13 mouse cellular contexts compared by ENCODE assay signal in genomic region chr4:57095569-57095968, GRCm38 (mm10). TPM values are rescaled to one million over a fixed set of nuclear protein-coding genes. Genes with fewer than 3 reads are reported as not detected.
DNase-seq lines count a peak whose midpoint lies in the region; ATAC-seq and TF ChIP-seq lines count a peak whose summit lies in the region.
"Had no signal": no experiment of that assay in that cellular context is flagged by ENCODE, and none has a peak within 500 bp of the region (broad histone marks: within the 10 kb centered on the region; RNA-seq: fewer than 3 reads in every experiment).

No protein-coding gene starts in this region.

- H3K36me3 ChIP-seq in forebrain, postnatal 0 days (ENCODE audit: insufficient read depth): no peaks in the 10 kb centered on the region
- H3K36me3 ChIP-seq in forebrain, embryonic 13.5 days (ENCODE audit: poor library complexity, severe bottlenecking): no peaks in the 10 kb centered on the region

- peak; percentile 53 for DNase-seq in forebrain, postnatal 0 days
- DNase-seq in right cerebral cortex, postnatal 10 days (ENCODE audit: low spot score in 2 of 2): peak; percentile 48 to 62
- DNase-seq in right cerebral cortex, postnatal 25 days: no peak
- peak; percentile 15 to 24 for DNase-seq in layer of hippocampus, postnatal 36 days
- DNase-seq: embryo, embryonic 11 days; gastrocnemius, postnatal 14 days; lung, postnatal 10 days; right cerebral cortex, postnatal 4 days had no signal

- peaks cover 7% of the 10 kb centered on the region for H3K4me1 ChIP-seq in forebrain, postnatal 0 days (ENCODE audit: insufficient read depth)
- H3K4me1 ChIP-seq in forebrain, embryonic 13.5 days: peaks cover 14% of the 10 kb centered on the region

- peak; percentile 79 for ATAC-seq in forebrain, postnatal 0 days
- ATAC-seq in forebrain, embryonic 13.5 days: no peak
- ATAC-seq in megakaryocyte, adult 5-6 weeks (ENCODE audit: poor library complexity, severe bottlenecking): no peak
- ATAC-seq in megakaryocyte progenitor cell, adult 5-6 weeks (replicated peaks; ENCODE audit: poor library complexity): no peak
- ATAC-seq: activated CD4-positive, CD25-positive, alpha-beta regulatory T cell, adult 4 months had no signal

- no peak overlapping the region for H3K9ac ChIP-seq in forebrain, postnatal 0 days
- H3K9ac ChIP-seq in forebrain, embryonic 13.5 days: no peak overlapping the region

- H3K4me3 ChIP-seq in forebrain, postnatal 0 days (ENCODE audit: low read depth, low read length): no peak overlapping the region
- H3K4me3 ChIP-seq in forebrain, embryonic 13.5 days: no peak overlapping the region

- no peak overlapping the region for H3K27ac ChIP-seq in forebrain, postnatal 0 days (ENCODE audit: low read depth, low read length)
- no peak overlapping the region for H3K27ac ChIP-seq in forebrain, embryonic 13.5 days

- no peaks in the 10 kb centered on the region for H3K27me3 ChIP-seq in forebrain, postnatal 0 days (ENCODE audit: insufficient read depth, low read length)
- no peaks in the 10 kb centered on the region for H3K27me3 ChIP-seq in forebrain, embryonic 13.5 days

- no peak overlapping the region for H3K4me2 ChIP-seq in forebrain, postnatal 0 days (ENCODE audit: low read depth)
- no peak overlapping the region for H3K4me2 ChIP-seq in forebrain, embryonic 13.5 days
- H3K4me2 ChIP-seq: liver, embryonic 11.5 days had no signal

- no peak for TF ChIP-seq CTCF in forebrain, postnatal 0 days (IDR thresholded peaks at IDR 0.05; ENCODE audit: low read depth)

- no peaks in the 10 kb centered on the region for H3K9me3 ChIP-seq in forebrain, postnatal 0 days (ENCODE audit: low read length)
- no peaks in the 10 kb centered on the region for H3K9me3 ChIP-seq in forebrain, embryonic 13.5 days (replicated peaks)

RNA-seq across cellular contexts. Expression of gene Epb41l4b, which starts 47.7 kb away (rescaled TPM):
- 4.2 and 6.2 TPM in 2 replicates for total RNA-seq in forebrain, postnatal 0 days (2014; rRNA removed)
- 0.96 and 1.8 TPM in 2 replicates for polyA plus RNA-seq in forebrain, postnatal 0 days (2015; fragmentation: Nextera tagmentation; extraction: Ambion mirVana)
- polyA plus RNA-seq in forebrain, embryonic 13.5 days (2015; fragmentation: Nextera tagmentation; extraction: Ambion mirVana): 0.56 and 0.67 TPM in 2 replicates
- 10 to 100 TPM; 20.4 to 23.5 TPM for total RNA-seq in layer of hippocampus, postnatal 36 days (2021)
- 2.8 and 3.4 TPM in 2 replicates for total RNA-seq in megakaryocyte, adult 5-6 weeks (2015)
- total RNA-seq in megakaryocyte, adult 5-6 weeks (2017): 2.9 and 4.1 TPM in 2 replicates
- total RNA-seq in megakaryocyte progenitor cell, adult 5-6 weeks (2015): 5.0 and 7.2 TPM in 2 replicates
- 5.9 and 6.0 TPM in 2 replicates for total RNA-seq in megakaryocyte progenitor cell, adult 5-6 weeks (2017)
- polyA plus RNA-seq: activated CD4-positive, CD25-positive, alpha-beta regulatory T cell, adult 4 months had no signal
